Mouse (Mus musculus): Measurements from ENCODE around the gene Pdp2.

The Pdp2 gene

GRCm38 (mm10) chr8:104630981-104631663, 39.9 kb downstream of the Pdp2 start, which contains the start of gene Rrad:
Gene Rrad (minus strand): TSS chr8:104631327.
- in situ Hi-C loops (cut with MboI, MseI), result loop anchor here (5.0 to 25.0 kb wide), 3 partner anchors 641 to 1381 kb away; partner anchors contain the start of genes Ddx28 (in 1 of the 2) and Dpep2nb (in 1 of the 2)

- in situ Hi-C loops (cut with MboI, MseI), result loop anchor here (5.0 to 25.0 kb wide), 3 partner anchors 640 to 1380 kb away; partner anchors contain the start of genes Ddx28 (in 1 of the 2) and Dpep2nb (in 1 of the 2)
Observed at GRCm38 (mm10) chr8:104631975-104632374, 40.7 kb downstream of the Pdp2 start.

GRCm38 (mm10) chr8:104632486-104632885, 41.2 kb downstream of the Pdp2 start:
- in situ Hi-C loops (cut with MboI, MseI), result loop anchor here (5.0 to 25.0 kb wide), 3 partner anchors 640 to 1380 kb away; partner anchors contain the start of genes Ddx28 (in 1 of the 2) and Dpep2nb (in 1 of the 2)

GRCm38 (mm10) chr8:104633156-104633744, 42.0 kb downstream of the Pdp2 start:
- in situ Hi-C loops (cut with MboI, MseI), result loop anchor here (5.0 to 25.0 kb wide), 3 partner anchors 639 to 1379 kb away; partner anchors contain the start of genes Ddx28 (in 1 of the 2) and Dpep2nb (in 1 of the 2)

- in situ Hi-C loops (cut with MboI, MseI), result loop anchor here in 1 of 2 experiments (10.0 to 25.0 kb wide), 2 partner anchors 1210 to 1377 kb away; partner anchors contain the start of genes Ddx28 and Dpep2nb
Observed at GRCm38 (mm10) chr8:104635004-104635710, 43.9 kb downstream of the Pdp2 start.

- in situ Hi-C loops (cut with MboI, MseI), result loop anchor here in 1 of 2 experiments (10.0 to 25.0 kb wide), 2 partner anchors 1207 to 1374 kb away; partner anchors contain the start of genes Ddx28 and Dpep2nb
Observed at GRCm38 (mm10) chr8:104638010-104638409, 46.8 kb downstream of the Pdp2 start.

GRCm38 (mm10) chr8:104640241-104640640, 49.0 kb downstream of the Pdp2 start:
- in situ Hi-C loops (cut with MboI, MseI), result loop anchor here (5.0 to 25.0 kb wide), 4 partner anchors 38 to 1372 kb away; partner anchors contain the start of genes Ddx28 (in 1 of the 2), Dpep2nb (in 1 of the 2) and Tk2 (in 1 of the 2)

GRCm38 (mm10) chr8:104640831-104641370, 49.6 kb downstream of the Pdp2 start:
- in situ Hi-C loops (cut with MboI, MseI), result loop anchor here (5.0 to 25.0 kb wide), 4 partner anchors 39 to 1371 kb away; partner anchors contain the start of genes Ddx28 (in 1 of the 2), Dpep2nb (in 1 of the 2) and Tk2 (in 1 of the 2)

GRCm38 (mm10) chr8:104641426-104642323, 50.4 kb downstream of the Pdp2 start, which contains the start of gene Ciao2b:
Gene Ciao2b (minus strand): TSS chr8:104641965.
- in situ Hi-C loops (cut with MboI, MseI), result loop anchor here (5.0 to 25.0 kb wide), 4 partner anchors 39 to 1371 kb away; partner anchors contain the start of genes Ddx28 (in 1 of the 2), Dpep2nb (in 1 of the 2) and Tk2 (in 1 of the 2)

GRCm38 (mm10) chr8:104642324-104642654, 51.0 kb downstream of the Pdp2 start:
- in situ Hi-C loops (cut with MboI, MseI), result loop anchor here (5.0 to 25.0 kb wide), 4 partner anchors 40 to 1370 kb away; partner anchors contain the start of genes Ddx28 (in 1 of the 2), Dpep2nb (in 1 of the 2) and Tk2 (in 1 of the 2)

GRCm38 (mm10) chr8:104644187-104644586, 52.9 kb downstream of the Pdp2 start:
- in situ Hi-C loops (cut with MboI, MseI), result loop anchor here (5.0 to 25.0 kb wide), 4 partner anchors 42 to 1368 kb away; partner anchors contain the start of genes Ddx28 (in 1 of the 2), Dpep2nb (in 1 of the 2) and Tk2 (in 1 of the 2)

All from T-helper 17 cell (primary cell).